Mouse (Mus musculus) bone marrow, adult 2 months (tissue): Measurements from ENCODE around the gene Strada.

ENCODE experiments used
- CTCF ChIP-seq: fragments of 200-500 bp; IDR thresholded peaks from 2 replicates; pipeline ENCODE4 v1.5.1; 2011; ENCODE audit warnings: low read length, control low read depth; ENCODE audit not compliant: control insufficient read depth, insufficient read depth
- POLR2A ChIP-seq: fragments of 200-500 bp; IDR thresholded peaks from 2 replicates; pipeline ENCODE4 v1.6.1; 2011; ENCODE audit warnings: low read depth, mild to moderate bottlenecking, control low read depth, low read length, borderline replicate concordance; ENCODE audit not compliant: control insufficient read depth

- TF ChIP-seq POLR2A: no peak
- peak; percentile 63 for TF ChIP-seq CTCF
Measured at GRCm38 (mm10) chr11:106170807-106171206, 31.2 kb downstream of the Strada start.
